Mouse (Mus musculus) urinary bladder, postnatal 36 days (tissue): ENCODE measurements around the gene Speer4d.
"Not testable (repeated sequence)": the region's sequence is repeated elsewhere in the genome, so short reads cannot be mapped to it uniquely, and the experiment has no call there.

ENCODE experiments used
- DNase-seq, 2 experiments: peaks; one replicate each; pipeline ENCODE4 v3.0.0; 2022; ENCODE audit warnings: low spot score in 2 of 2, mixed read lengths in 1 of 2

Speer4d gene

GRCm38 (mm10) chr5:15618764-15619163 lies at the start of gene Speer4d:
Gene Speer4d, plus strand, starts transcription at chr5:15619064.
- not testable (repeated sequence) for DNase-seq

GRCm38 (mm10) chr5:15573735-15574134 lies 45.1 kb upstream of the Speer4d start:
- not testable (repeated sequence) for DNase-seq

GRCm38 (mm10) chr5:15577033-15577432 lies 41.8 kb upstream of the Speer4d start, which contains the start of gene Gm21083:
Gene Gm21083, plus strand, starts transcription at chr5:15577333.
- not testable (repeated sequence) for DNase-seq

GRCm38 (mm10) chr5:15586351-15586750 lies 32.5 kb upstream of the Speer4d start:
- DNase-seq, result peak in 1 of 2 experiments; percentile 4

- not testable (repeated sequence) for DNase-seq
Measured at GRCm38 (mm10) chr5:15588291-15588690, 30.6 kb upstream of the Speer4d start.

GRCm38 (mm10) chr5:15590635-15591034 lies 28.2 kb upstream of the Speer4d start:
- not testable (repeated sequence) for DNase-seq

- not testable (repeated sequence) for DNase-seq
Measured at GRCm38 (mm10) chr5:15591577-15591976, 27.3 kb upstream of the Speer4d start.

- not testable (repeated sequence) for DNase-seq
Measured at GRCm38 (mm10) chr5:15598831-15599230, 20.0 kb upstream of the Speer4d start.

- DNase-seq, result not testable (repeated sequence)
Measured at GRCm38 (mm10) chr5:15600342-15600741, 18.5 kb upstream of the Speer4d start.

- not testable (repeated sequence) for DNase-seq
Measured at GRCm38 (mm10) chr5:15601481-15601880, 17.4 kb upstream of the Speer4d start.

- not testable (repeated sequence) for DNase-seq
Measured at GRCm38 (mm10) chr5:15601960-15602359, 16.9 kb upstream of the Speer4d start.

GRCm38 (mm10) chr5:15602424-15602947 lies 16.4 kb upstream of the Speer4d start:
- not testable (repeated sequence) for DNase-seq

- not testable (repeated sequence) for DNase-seq
Measured at GRCm38 (mm10) chr5:15603008-15603407, 15.9 kb upstream of the Speer4d start.

GRCm38 (mm10) chr5:15603585-15603984 lies 15.3 kb upstream of the Speer4d start:
- not testable (repeated sequence) for DNase-seq

GRCm38 (mm10) chr5:15606677-15607076 lies 12.2 kb upstream of the Speer4d start:
- DNase-seq, result peak in 1 of 2 experiments; percentile 8

- not testable (repeated sequence) for DNase-seq
Measured at GRCm38 (mm10) chr5:15610695-15611094, 8.2 kb upstream of the Speer4d start.

- DNase-seq, result not testable (repeated sequence)
Measured at GRCm38 (mm10) chr5:15616195-15616594, 2.7 kb upstream of the Speer4d start.

GRCm38 (mm10) chr5:15628136-15628535 lies 9.3 kb downstream of the Speer4d start:
- DNase-seq, result not testable (repeated sequence)

GRCm38 (mm10) chr5:15630068-15630467 lies 11.2 kb downstream of the Speer4d start:
- not testable (repeated sequence) for DNase-seq

GRCm38 (mm10) chr5:15637637-15638036 lies 18.8 kb downstream of the Speer4d start:
- not testable (repeated sequence) for DNase-seq

GRCm38 (mm10) chr5:15645707-15646106 lies 26.8 kb downstream of the Speer4d start:
- not testable (repeated sequence) for DNase-seq

- not testable (repeated sequence) for DNase-seq
Measured at GRCm38 (mm10) chr5:15652334-15652733, 33.5 kb downstream of the Speer4d start.

- not testable (repeated sequence) for DNase-seq
Measured at GRCm38 (mm10) chr5:15656959-15657358, 38.1 kb downstream of the Speer4d start, which contains the start of gene 4930572O03Rik. Gene 4930572O03Rik, minus strand, starts transcription at chr5:15657059.
